Mouse (Mus musculus) heart, adult 2 months (tissue): ENCODE data around the gene Uck2. TPM values are rescaled to one million over a fixed set of nuclear protein-coding genes. Genes with fewer than 3 reads are reported as not detected.

Source experiments
- DNase-seq, 2 experiments: peaks; one replicate each; pipeline ENCODE4 v3.0.0; 2021
- H3K27ac ChIP-seq: fragments of 200-600 bp; 2 replicates; pipeline ENCODE4 v1.8.1; 2022
- H3K27me3 ChIP-seq: fragments of 200-500 bp; 2 replicates; pipeline ENCODE4 v1.6.1; 2012; ENCODE audit warnings: mild to moderate bottlenecking, low read length, inconsistent platforms, mixed read lengths; ENCODE audit not compliant: control insufficient read depth, insufficient read depth
- H3K36me3 ChIP-seq: fragments of 200-500 bp; 2 replicates; pipeline ENCODE4 v1.6.1; 2012; ENCODE audit warnings: low read length, inconsistent platforms; ENCODE audit not compliant: control insufficient read depth, insufficient read depth
- H3K4me1 ChIP-seq: fragments of 200-500 bp; 2 replicates; pipeline ENCODE4 v1.6.1; 2011; ENCODE audit warnings: low read length; ENCODE audit not compliant: control insufficient read depth, insufficient read depth
- H3K4me3 ChIP-seq: fragments of 200-600 bp; 2 replicates; pipeline ENCODE4 v1.8.1; 2022
- H3K79me2 ChIP-seq: fragments of 200-500 bp; replicated peaks from 2 replicates; pipeline ENCODE4 v1.6.1; 2012; ENCODE audit warnings: mild to moderate bottlenecking, inconsistent platforms, low read length, moderate library complexity, mixed read lengths; ENCODE audit not compliant: control insufficient read depth, insufficient read depth
- H3K9ac ChIP-seq: fragments of 200-500 bp; 2 replicates; pipeline ENCODE4 v1.6.1; 2012; ENCODE audit warnings: low read depth, mild to moderate bottlenecking, control low read depth, inconsistent platforms, low read length, mixed read lengths
- CTCF ChIP-seq: fragments of 200-600 bp; IDR thresholded peaks from 2 replicates; pipeline ENCODE4 v1.8.1; 2022; ENCODE audit warnings: antibody characterized with exemption, mild to moderate bottlenecking, moderate library complexity
- EP300 ChIP-seq: fragments of 200-500 bp; IDR thresholded peaks from 2 replicates; pipeline ENCODE4 v1.6.1; 2011; ENCODE audit warnings: low read depth, low read length, control low read depth; ENCODE audit not compliant: insufficient read depth
- POLR2A ChIP-seq: fragments of 200-500 bp; IDR thresholded peaks from 2 replicates; pipeline ENCODE4 v1.6.1; 2011; ENCODE audit warnings: mild to moderate bottlenecking, low read depth, low read length, control low read depth; ENCODE audit not compliant: insufficient read depth
- WGBS: fragments of 180-500 bp; shearing (Covaris S2); methylation state at CpG from one replicate; pipeline ENCODE4 v1.1.7; 2018; 5-methylcytosine and 5-hydroxymethylcytosine counted together
- intact Hi-C: fragments of 180-260 bp; cut with DNase I; formaldehyde crosslinking; loops from one replicate; pipeline ENCODE4 v1.15.1; 2025
- polyA plus RNA-seq: library from polyadenylated mRNA; depleted of rRNA; stranded (reverse); fragments of >200 nt; gene quantifications from 2 replicates; pipeline ENCODE4 v1.2.3, GENCODE M21; 2012
- total RNA-seq, 2 experiments: library from RNA; stranded (reverse); gene quantifications; 2 replicates each; pipeline ENCODE4 v1.2.3; 2021

Gene Uck2
- total and polyA plus RNA-seq, 3 experiments: 21.4 to 57.6 (median 45.9) TPM

DNA sequence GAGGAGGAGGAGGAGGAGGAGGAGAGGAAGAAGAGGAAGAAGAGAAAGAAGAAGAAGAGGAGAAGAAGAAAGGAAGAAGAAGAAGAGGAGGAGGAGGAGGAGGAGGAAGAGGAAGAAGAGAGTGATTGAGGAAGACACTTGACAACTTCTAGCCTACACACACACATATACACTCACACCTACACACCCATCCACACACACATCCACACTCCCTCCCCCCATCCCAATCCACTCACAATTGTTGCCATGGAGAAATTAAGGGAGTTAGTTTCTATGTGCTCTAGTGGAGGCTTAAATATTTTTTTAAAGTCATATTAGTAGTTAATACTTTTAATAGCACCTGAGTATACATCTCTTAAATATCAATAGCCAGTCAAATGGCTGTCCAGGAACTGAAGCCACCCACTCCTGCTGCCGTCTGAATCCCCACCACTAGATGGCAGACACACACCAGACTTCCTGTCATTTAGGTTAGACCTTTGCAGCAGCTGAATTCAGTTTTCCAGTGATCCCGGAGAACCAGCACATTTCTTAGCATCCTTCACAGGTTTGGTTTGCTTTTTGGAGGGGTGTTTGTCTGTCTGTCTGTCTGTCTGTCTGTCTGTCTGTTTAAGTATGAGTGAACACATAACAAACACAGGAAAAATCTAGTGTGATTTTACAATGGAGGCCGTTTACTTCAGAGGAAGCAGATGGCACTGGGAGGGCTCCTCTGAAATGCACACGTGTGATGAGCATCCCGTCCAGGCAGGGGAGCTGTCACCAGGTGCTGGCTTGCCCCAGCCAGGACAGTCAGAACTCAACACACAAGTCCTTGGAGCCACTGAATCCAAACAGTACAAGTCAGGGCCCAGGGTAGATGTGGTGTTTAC lies 64.6 kb downstream of the Uck2 start:
- intact Hi-C loops: loop anchor here (1.0 to 5.0 kb wide), 3 partner anchors 87 to 427 kb away; partner anchors contain the start of gene Tmco1

GRCm38 (mm10) chr1:167215460-167215859 lies 69.7 kb downstream of the Uck2 start:
- H3K79me2 ChIP-seq: no peaks in the 10 kb centered on the region
- intact Hi-C loops: loop anchor here (10.0 kb wide), 2 partner anchors 211 to 791 kb away; partner anchors contain the start of gene Fam78b
- no peaks in the 10 kb centered on the region for H3K27me3 ChIP-seq
- no peak overlapping the region for H3K4me3 ChIP-seq
- H3K4me1 ChIP-seq: no peaks in the 10 kb centered on the region
- TF ChIP-seq EP300 (no peak), CTCF (no peak), POLR2A (no peak)
- no peak overlapping the region for H3K27ac ChIP-seq
- no peaks in the 10 kb centered on the region for H3K36me3 ChIP-seq
- 76% methylated on average over 3 of the region's 3 CpGs for WGBS
- no peak overlapping the region for H3K9ac ChIP-seq
- no peak for DNase-seq

More for the DNA sequence above, 64.6 kb downstream of the Uck2 start:
- Histone ChIP-seq H3K27ac (no peak overlapping the region), H3K4me1 (no peaks in the 10 kb centered on the region), H3K9ac (no peak overlapping the region), H3K36me3 (no peaks in the 10 kb centered on the region), H3K4me3 (no peak overlapping the region), H3K79me2 (no peaks in the 10 kb centered on the region), H3K27me3 (no peaks in the 10 kb centered on the region)
- peak; percentile 76 to 87 for DNase-seq
- TF ChIP-seq POLR2A (no peak), EP300 (peak; percentile 96), CTCF (peak; percentile 92)
- WGBS: 5% methylated on average over 5 of the region's 5 CpGs

DNA sequence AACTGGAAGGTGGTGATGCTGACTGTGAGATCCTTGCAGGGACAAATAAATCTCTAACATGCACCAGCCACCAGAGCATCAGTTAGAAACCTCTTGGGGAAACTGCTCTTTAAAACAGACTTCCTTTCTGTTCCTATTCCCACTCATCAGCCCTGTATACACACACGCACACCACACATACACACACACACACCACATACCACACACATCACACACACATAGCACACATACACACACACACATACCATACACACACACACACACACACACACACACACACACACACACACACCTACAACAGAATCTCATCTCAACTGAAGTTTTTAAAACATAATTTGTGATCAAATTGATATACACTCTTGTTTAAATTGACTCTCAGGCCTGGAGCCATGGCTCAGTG lies 72.4 kb downstream of the Uck2 start:
- no peak overlapping the region for H3K27ac ChIP-seq
- no peak overlapping the region for H3K9ac ChIP-seq
- no peaks in the 10 kb centered on the region for H3K4me1 ChIP-seq
- no peaks in the 10 kb centered on the region for H3K79me2 ChIP-seq
- no peak for TF ChIP-seq POLR2A
- TF ChIP-seq CTCF: no peak
- TF ChIP-seq EP300: no peak
- intact Hi-C loops: loop anchor here (1.0 to 10.0 kb wide), 4 partner anchors 208 to 788 kb away; partner anchors contain the start of gene Fam78b
- no peak for DNase-seq
- WGBS: 89% methylated on average over 1 of the region's 1 CpGs
- H3K27me3 ChIP-seq: no peaks in the 10 kb centered on the region
- H3K4me3 ChIP-seq: no peak overlapping the region
- no peaks in the 10 kb centered on the region for H3K36me3 ChIP-seq

- 24% methylated on average over 7 of the region's 7 CpGs for WGBS
- Histone ChIP-seq H3K4me3 (no peak overlapping the region), H3K9ac (no peak overlapping the region), H3K27ac (no peak overlapping the region), H3K4me1 (no peaks in the 10 kb centered on the region), H3K36me3 (no peaks in the 10 kb centered on the region), H3K27me3 (no peaks in the 10 kb centered on the region), H3K79me2 (no peaks in the 10 kb centered on the region)
- DNase-seq: peak; percentile 34 to 57
- TF ChIP-seq EP300 (no peak), CTCF (peak; percentile 90)
- intact Hi-C loops: loop anchor here (1.0 to 10.0 kb wide), 4 partner anchors 207 to 787 kb away; partner anchors contain the start of gene Fam78b
Observed at GRCm38 (mm10) chr1:167211979-167212614, 73.0 kb downstream of the Uck2 start.

GRCm38 (mm10) chr1:167208816-167209215 lies 76.3 kb downstream of the Uck2 start:
- Histone ChIP-seq H3K27ac (no peak overlapping the region), H3K9ac (no peak overlapping the region), H3K79me2 (no peaks in the 10 kb centered on the region), H3K4me3 (no peak overlapping the region), H3K27me3 (no peaks in the 10 kb centered on the region), H3K36me3 (no peaks in the 10 kb centered on the region), H3K4me1 (no peaks in the 10 kb centered on the region)
- DNase-seq: no peak
- TF ChIP-seq EP300 (no peak), POLR2A (no peak), CTCF (no peak)
- 51% methylated on average over 4 of the region's 4 CpGs for WGBS
- intact Hi-C loops: no loop called here
